Mouse (Mus musculus) midbrain, postnatal 0 days (tissue): ENCODE measurements at regions not wholly inside any gene's neighbourhood (a gene's known extent, or its start where the extent isn't known, plus 50 kb on each side); places are given as distances from the start of the nearest gene placed in this dataset.

ENCODE experiments used
- ATAC-seq: fragments of 200-750 bp; cut with Nextera tagmentation; 2 replicates; pipeline ENCODE4 v1.8.0; 2017; ENCODE audit warnings: moderate number of reproducible peaks, mild to moderate bottlenecking, moderate TSS enrichment, moderate library complexity; ENCODE audit not compliant: low FRiP score
- DNase-seq: peaks from one replicate; pipeline ENCODE4 v3.0.0-alpha.2; 2015; ENCODE audit warnings: low spot score
- H3K27ac ChIP-seq: fragments of 300-500 bp; sonication (generic); 2 replicates; pipeline ENCODE4 v1.5.1; 2014; ENCODE audit warnings: low read depth, mild to moderate bottlenecking, low read length, mixed read lengths
- H3K27me3 ChIP-seq: fragments of 300-500 bp; sonication (generic); 2 replicates; pipeline ENCODE4 v1.6.1; 2014; ENCODE audit warnings: low read length, control low read depth, mixed read lengths; ENCODE audit not compliant: insufficient read depth
- H3K36me3 ChIP-seq: fragments of 300-500 bp; sonication (generic); 2 replicates; pipeline ENCODE4 v1.6.1; 2014; ENCODE audit warnings: low read length, control low read depth, mixed read lengths; ENCODE audit not compliant: insufficient read depth
- H3K4me1 ChIP-seq: fragments of 300-500 bp; sonication (generic); 2 replicates; pipeline ENCODE4 v1.6.1; 2014; ENCODE audit warnings: mild to moderate bottlenecking, control low read depth, antibody characterized with exemption, low read length, mixed read lengths; ENCODE audit not compliant: insufficient read depth
- H3K4me2 ChIP-seq: fragments of 300-500 bp; sonication (generic); 2 replicates; pipeline ENCODE4 v1.6.1; 2014; ENCODE audit warnings: low read depth, mild to moderate bottlenecking, low read length, mixed read lengths; ENCODE audit not compliant: poor library complexity, severe bottlenecking
- H3K4me3 ChIP-seq: fragments of 300-500 bp; sonication (generic); 2 replicates; pipeline ENCODE4 v1.5.1; 2014; ENCODE audit warnings: low read depth, mild to moderate bottlenecking, low read length, moderate library complexity
- H3K9ac ChIP-seq: fragments of 300-500 bp; sonication (generic); replicated peaks from 2 replicates; pipeline ENCODE4 v1.6.1; 2014; ENCODE audit warnings: mild to moderate bottlenecking, low read length, moderate library complexity, mixed read lengths; ENCODE audit not compliant: poor library complexity, severe bottlenecking
- H3K9me3 ChIP-seq: fragments of 300-500 bp; sonication (generic); 2 replicates; pipeline ENCODE4 v1.6.1; 2016; ENCODE audit warnings: low read length, control low read depth
- CTCF ChIP-seq: IDR thresholded peaks from 2 replicates; pipeline ENCODE4 v1.5.1; 2016; ENCODE audit warnings: antibody characterized with exemption, mild to moderate bottlenecking
- WGBS: fragments of 180-500 bp; shearing (Covaris S2); extraction: QIAGEN DNeasy Blood & Tissue Kit; methylation state at CpG from one replicate; pipeline ENCODE4 v1.1.7; 2014; 5-methylcytosine and 5-hydroxymethylcytosine counted together

DNA sequence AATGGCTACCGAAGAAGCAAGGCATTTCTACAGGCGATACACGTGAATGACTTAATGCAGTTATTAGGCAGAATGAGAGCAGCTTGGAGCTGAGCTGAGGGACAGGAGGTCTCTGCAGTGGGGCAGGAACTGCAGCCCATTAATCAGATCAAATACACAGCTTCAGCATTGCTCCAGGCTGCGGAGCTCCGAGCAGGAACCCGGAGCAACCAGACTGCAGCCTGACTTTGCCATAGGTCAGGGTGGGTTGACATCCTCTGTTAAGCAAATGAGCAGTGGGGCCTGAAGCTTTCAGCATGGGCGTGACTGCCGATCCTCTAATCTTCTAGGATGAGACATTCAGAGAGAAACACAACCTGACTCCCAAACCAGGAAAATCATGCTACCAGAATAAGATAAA lies 555.4 kb upstream of the Slc35b3 start:
- no peaks in the 10 kb centered on the region for H3K4me1 ChIP-seq
- DNase-seq (no peak), ATAC-seq (no peak)
- no peak for TF ChIP-seq CTCF
- no peaks in the 10 kb centered on the region for H3K9me3 ChIP-seq
- H3K4me3 ChIP-seq = no peak overlapping the region
- H3K9ac ChIP-seq = no peak overlapping the region
- H3K36me3 ChIP-seq = no peaks in the 10 kb centered on the region
- peaks cover 4% of the 10 kb centered on the region for H3K27me3 ChIP-seq
- 40% methylated on average over 8 of the region's 8 CpGs for WGBS
- H3K4me2 ChIP-seq = no peak overlapping the region
- no peak overlapping the region for H3K27ac ChIP-seq

DNA sequence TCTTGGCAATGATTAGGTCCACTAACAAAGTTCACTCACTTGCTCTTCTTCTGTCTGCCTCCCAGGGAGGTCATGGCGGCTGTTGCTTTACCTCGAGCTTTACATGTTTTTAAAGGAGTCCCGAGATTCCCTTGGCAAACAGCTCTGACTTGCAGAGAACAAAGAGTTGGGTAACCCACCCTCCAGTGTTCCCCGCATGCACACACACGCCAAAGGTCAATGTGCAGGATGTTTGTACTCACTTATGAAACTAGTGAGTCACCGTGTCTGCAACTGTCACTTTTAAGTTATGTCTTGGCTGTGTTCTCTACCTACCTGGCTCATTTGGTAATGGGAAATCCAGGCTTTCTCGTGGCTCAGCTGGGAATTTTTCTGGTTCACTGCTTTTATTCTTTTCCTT lies 529.1 kb upstream of the Slc35b3 start:
- no peak for ATAC-seq
- no peaks in the 10 kb centered on the region for H3K4me1 ChIP-seq
- 76% methylated on average over 7 of the region's 7 CpGs for WGBS
- TF ChIP-seq CTCF = no peak
- no peak overlapping the region for H3K9ac ChIP-seq
- no peak overlapping the region for H3K27ac ChIP-seq
- no peaks in the 10 kb centered on the region for H3K9me3 ChIP-seq
- H3K36me3 ChIP-seq = no peaks in the 10 kb centered on the region
- H3K27me3 ChIP-seq = no peaks in the 10 kb centered on the region
- no peak for DNase-seq
- no peak overlapping the region for H3K4me2 ChIP-seq
- no peak overlapping the region for H3K4me3 ChIP-seq

DNA sequence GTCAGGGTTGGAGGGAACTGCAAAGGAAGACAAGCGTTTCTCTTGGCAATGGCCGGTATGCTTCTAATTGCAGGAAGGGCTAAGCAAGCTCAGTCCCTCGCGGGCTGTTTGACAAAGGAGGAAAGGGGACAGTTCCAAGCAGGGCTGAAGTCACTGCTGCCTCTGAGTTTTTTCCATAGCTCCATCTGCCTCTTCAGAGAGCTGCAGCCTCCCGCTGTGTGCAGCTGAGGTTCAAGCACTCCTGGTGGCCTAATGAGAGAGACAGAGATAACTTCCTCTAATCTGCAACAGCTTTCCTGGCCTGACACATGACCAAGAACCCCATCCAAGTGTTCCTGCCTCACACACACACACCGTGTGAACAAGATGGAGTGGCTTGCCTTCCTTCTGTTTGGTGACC lies 511.9 kb upstream of the Slc35b3 start:
- peak; percentile 6 for DNase-seq

DNA sequence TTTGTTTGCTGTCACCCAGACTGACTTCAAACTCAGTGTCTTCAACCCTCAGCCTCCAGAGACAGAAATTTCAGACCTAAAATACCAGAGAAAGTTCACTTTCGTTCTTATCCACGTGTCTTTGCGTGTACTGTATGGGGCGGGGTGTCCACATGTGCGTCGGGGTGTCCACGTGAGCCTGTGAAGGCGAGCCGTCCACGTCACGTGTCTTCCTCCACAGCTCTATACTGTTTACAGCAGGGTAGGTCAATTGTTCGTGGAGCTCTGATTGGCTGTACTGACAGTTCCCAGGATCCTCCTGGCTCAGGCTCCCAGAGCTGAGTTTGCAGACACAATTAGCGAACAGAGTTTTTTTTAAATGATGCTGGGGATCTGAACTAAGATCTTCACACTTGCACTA lies 481.1 kb upstream of the Slc35b3 start:
- ATAC-seq = no peak
- Histone ChIP-seq H3K9me3 (no peaks in the 10 kb centered on the region), H3K4me3 (no peak overlapping the region), H3K27ac (no peak overlapping the region), H3K4me1 (no peaks in the 10 kb centered on the region), H3K4me2 (no peak overlapping the region), H3K9ac (no peak overlapping the region), H3K36me3 (no peaks in the 10 kb centered on the region), H3K27me3 (no peaks in the 10 kb centered on the region)
- 94% methylated on average over 13 of the region's 13 CpGs for WGBS
- no peak for TF ChIP-seq CTCF
- no peak for DNase-seq

More for the DNA sequence above, 511.9 kb upstream of the Slc35b3 start:
- no peak overlapping the region for H3K4me2 ChIP-seq
- no peaks in the 10 kb centered on the region for H3K4me1 ChIP-seq
- H3K36me3 ChIP-seq = no peaks in the 10 kb centered on the region
- WGBS = 52% methylated on average over 6 of the region's 6 CpGs
- ATAC-seq = no peak
- H3K9ac ChIP-seq = no peak overlapping the region
- no peak overlapping the region for H3K27ac ChIP-seq
- H3K27me3 ChIP-seq = no peaks in the 10 kb centered on the region
- no peaks in the 10 kb centered on the region for H3K9me3 ChIP-seq
- TF ChIP-seq CTCF = no peak
- no peak overlapping the region for H3K4me3 ChIP-seq

DNA sequence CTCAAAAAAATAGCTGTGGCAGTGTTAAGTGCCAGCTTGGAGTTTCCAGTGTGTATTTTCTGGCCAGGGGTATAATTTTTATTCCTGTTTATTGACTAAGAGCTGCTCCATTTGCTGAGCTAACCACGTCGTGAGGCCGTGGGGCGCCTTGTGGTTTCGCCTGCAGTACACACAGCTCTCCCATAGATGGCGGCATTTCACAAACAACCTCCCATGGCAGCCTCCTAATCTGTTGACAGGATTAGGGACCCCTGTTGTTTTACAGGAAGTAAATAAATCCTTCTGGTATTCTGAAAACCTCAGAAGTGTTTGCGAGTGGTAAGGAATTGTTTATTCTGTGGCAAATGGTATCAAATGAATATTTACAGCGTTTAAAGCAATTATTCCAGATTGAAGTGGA lies 480.2 kb upstream of the Slc35b3 start:
- no peak for ATAC-seq
- WGBS = 13% methylated on average over 8 of the region's 8 CpGs
- TF ChIP-seq CTCF = peak; percentile 92

DNA sequence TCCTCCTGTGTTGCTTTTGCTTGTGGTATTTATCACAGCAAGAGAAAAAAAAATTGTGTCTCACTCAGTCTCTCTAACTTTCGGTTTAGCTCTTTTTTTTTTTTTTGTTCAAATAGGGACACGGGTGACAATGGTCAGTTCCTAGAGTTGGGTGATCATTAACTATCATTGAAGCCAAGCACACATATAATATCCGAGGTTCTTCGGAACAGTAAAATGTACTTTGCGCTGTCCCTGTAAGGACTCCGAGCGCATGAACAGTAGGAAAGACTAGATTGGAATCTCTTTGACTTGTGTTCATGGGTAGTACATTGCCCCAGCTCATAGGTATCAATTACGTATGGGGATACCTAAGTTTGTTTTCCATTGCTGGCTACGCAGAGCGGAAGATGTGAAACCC lies 479.7 kb upstream of the Slc35b3 start:
- H3K9me3 ChIP-seq = no peaks in the 10 kb centered on the region

More for the DNA sequence above, 480.2 kb upstream of the Slc35b3 start:
- Histone ChIP-seq H3K36me3 (no peaks in the 10 kb centered on the region), H3K4me3 (no peak overlapping the region), H3K9me3 (no peaks in the 10 kb centered on the region), H3K4me2 (no peak overlapping the region), H3K27me3 (no peaks in the 10 kb centered on the region), H3K4me1 (no peaks in the 10 kb centered on the region), H3K27ac (no peak overlapping the region), H3K9ac (no peak overlapping the region)
- peak; percentile 78 for DNase-seq

More for the DNA sequence above, 479.7 kb upstream of the Slc35b3 start:
- no peaks in the 10 kb centered on the region for H3K4me1 ChIP-seq
- DNase-seq (no peak), ATAC-seq (no peak)
- H3K36me3 ChIP-seq = no peaks in the 10 kb centered on the region
- H3K4me3 ChIP-seq = no peak overlapping the region
- H3K9ac ChIP-seq = no peak overlapping the region
- no peak overlapping the region for H3K27ac ChIP-seq
- TF ChIP-seq CTCF = no peak
- no peak overlapping the region for H3K4me2 ChIP-seq
- 95% methylated on average over 10 of the region's 10 CpGs for WGBS
- no peaks in the 10 kb centered on the region for H3K27me3 ChIP-seq
